ENCODE assay signal across 7 mouse cellular contexts in the genomic region with DNA sequence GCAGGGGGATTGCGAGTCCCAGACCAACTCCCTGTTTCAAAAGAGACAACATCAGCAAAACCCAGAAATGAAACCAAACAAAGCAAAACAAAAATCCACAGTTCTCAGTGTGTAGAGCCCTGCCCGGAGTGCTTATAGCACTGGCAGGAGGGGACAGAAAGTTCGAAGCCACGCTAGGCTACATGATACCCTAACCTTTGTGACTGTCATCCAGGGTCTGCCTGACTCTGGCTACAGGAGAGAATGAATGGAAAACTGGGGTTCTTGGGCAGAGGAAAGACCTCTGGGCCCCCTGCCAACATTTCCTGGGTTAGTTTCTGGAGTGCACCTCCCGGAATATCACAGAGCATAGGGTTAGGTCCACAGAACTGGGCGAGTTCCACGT. TPM values are rescaled to one million over a fixed set of nuclear protein-coding genes. Genes with fewer than 3 reads are reported as not detected.
DNase-seq lines count a peak whose midpoint lies in the region; ATAC-seq and TF ChIP-seq lines count a peak whose summit lies in the region.

No protein-coding gene starts in this region.

- DNase-seq in lung, postnatal 10 days, result peak; percentile 46
- no peak for DNase-seq in layer of hippocampus, adult 18-20 months (ENCODE audit: low spot score in 2 of 2)
- no peak for DNase-seq in adrenal gland, postnatal 36 days

- peak overlapping the region; percentile 90 for H3K27ac ChIP-seq in embryonic facial prominence, embryonic 15.5 days (replicated peaks)
- H3K27ac ChIP-seq in hindbrain, embryonic 16.5 days (ENCODE audit: low read depth, low read length), result peak overlapping the region; percentile 87

- 43% methylated on average over 7 of the region's 7 CpGs for WGBS in embryonic facial prominence, embryonic 15.5 days
- WGBS in hindbrain, embryonic 16.5 days, result 61% methylated on average over 7 of the region's 7 CpGs

- H3K4me2 ChIP-seq in embryonic facial prominence, embryonic 15.5 days (replicated peaks), result peak overlapping the region; percentile 61
- H3K4me2 ChIP-seq in hindbrain, embryonic 16.5 days (ENCODE audit: low read length), result peak overlapping the region; percentile 93

- ATAC-seq in CD4-positive, CD25-positive, alpha-beta regulatory T cell, adult 4 months, result peak; percentile 54
- no peak for ATAC-seq in embryonic facial prominence, embryonic 15.5 days (ENCODE audit: insufficient number of reproducible peaks, low FRiP score, low TSS enrichment, low read depth)
- peak; percentile 35 for ATAC-seq in hindbrain, embryonic 16.5 days

- H3K79me2 ChIP-seq in C2C12 (ENCODE audit: control insufficient read depth, insufficient read depth), result peaks cover 9% of the 10 kb centered on the region

- peak overlapping the region; percentile 52 for H3ac ChIP-seq in C2C12 (ENCODE audit: control insufficient read depth, insufficient read length, low read depth)

- H3K36me3 ChIP-seq in C2C12 (ENCODE audit: control insufficient read depth, insufficient read depth), result peaks cover 10% of the 10 kb centered on the region
- H3K36me3 ChIP-seq in embryonic facial prominence, embryonic 15.5 days, result peaks cover 31% of the 10 kb centered on the region
- H3K36me3 ChIP-seq in hindbrain, embryonic 16.5 days (ENCODE audit: control insufficient read depth, insufficient read depth, low read length), result peaks cover 6% of the 10 kb centered on the region

- H3K9me3 ChIP-seq in embryonic facial prominence, embryonic 15.5 days (replicated peaks), result no peaks in the 10 kb centered on the region
- no peaks in the 10 kb centered on the region for H3K9me3 ChIP-seq in hindbrain, embryonic 16.5 days (ENCODE audit: control insufficient read depth, low read length)

- no peak for TF ChIP-seq CTCF in C2C12 (IDR thresholded peaks at IDR 0.05; ENCODE audit: control insufficient read depth, insufficient read depth, insufficient read length)

- H3K4me3 ChIP-seq in C2C12 (ENCODE audit: insufficient read depth, poor library complexity, severe bottlenecking), result peak overlapping the region; percentile 65
- peak overlapping the region; percentile 70 for H3K4me3 ChIP-seq in embryonic facial prominence, embryonic 15.5 days (replicated peaks)
- peak overlapping the region; percentile 84 for H3K4me3 ChIP-seq in hindbrain, embryonic 16.5 days (ENCODE audit: low read length)

- no peaks in the 10 kb centered on the region for H3K79me3 ChIP-seq in C2C12 (ENCODE audit: low read depth)

- H3K9ac ChIP-seq in embryonic facial prominence, embryonic 15.5 days, result peak overlapping the region; percentile 24; the same call in 1 of the 2 replicates
- H3K9ac ChIP-seq in hindbrain, embryonic 16.5 days (ENCODE audit: low read depth, low read length), result peak overlapping the region; percentile 87

- no peaks in the 10 kb centered on the region for H3K27me3 ChIP-seq in C2C12 (ENCODE audit: control insufficient read depth, insufficient read depth, insufficient read length)
- no peaks in the 10 kb centered on the region for H3K27me3 ChIP-seq in embryonic facial prominence, embryonic 15.5 days
- peaks cover 4% of the 10 kb centered on the region; the same call in 1 of the 2 replicates for H3K27me3 ChIP-seq in hindbrain, embryonic 16.5 days (replicated peaks; ENCODE audit: control insufficient read depth, insufficient read depth, low read length)

- H3K4me1 ChIP-seq in embryonic facial prominence, embryonic 15.5 days, result peaks cover 27% of the 10 kb centered on the region
- peaks cover 16% of the 10 kb centered on the region for H3K4me1 ChIP-seq in hindbrain, embryonic 16.5 days (ENCODE audit: control insufficient read depth, insufficient read depth, low read depth, low read length)

TF ChIP-seq in C2C12, 6 proteins besides CTCF, POLR2A, EP300 and RAD21:
- no peak for TF ChIP-seq FOSL1 (IDR thresholded peaks at IDR 0.05; ENCODE audit: insufficient read depth, low read length, poor library complexity, severe bottlenecking)
- no peak for TF ChIP-seq CEBPB (IDR thresholded peaks at IDR 0.05; ENCODE audit: low read depth)
- TF ChIP-seq MYOD1 (IDR thresholded peaks at IDR 0.05; ENCODE audit: control insufficient read depth, insufficient read length, low read depth), result no peak
- TF ChIP-seq MYOG (IDR thresholded peaks at IDR 0.05; ENCODE audit: control insufficient read depth, extremely low read depth, insufficient read length), result no peak
- TF ChIP-seq USF1 (IDR thresholded peaks at IDR 0.05; ENCODE audit: low read depth), result no peak
- no peak for TF ChIP-seq MAX (IDR thresholded peaks at IDR 0.05)

RNA-seq across cellular contexts. Expression of gene Sirt6, which starts 0.2 kb away (rescaled TPM):
- polyA plus RNA-seq in C2C12 (2012; fragmentation: generic; extraction: Trizol), result 20.8 TPM
- polyA plus RNA-seq in CD4-positive, CD25-positive, alpha-beta regulatory T cell, adult 4 months (2017; shearing (Covaris generic)), result 10 to 100 TPM; 24.1 to 26.8 TPM
- polyA plus RNA-seq in embryonic facial prominence, embryonic 15.5 days (2015; fragmentation: Nextera tagmentation; extraction: Ambion mirVana), result 40.5 and 41.0 TPM in 2 replicates
- polyA plus RNA-seq in hindbrain, embryonic 16.5 days (2015; fragmentation: Nextera tagmentation; extraction: Ambion mirVana), result 35.8 and 46.0 TPM in 2 replicates
- 10 to 100 TPM; 24.8 to 26.7 TPM for total RNA-seq in layer of hippocampus, adult 18-20 months (2021)
- total RNA-seq in adrenal gland, postnatal 36 days (2021), result 10 to 100 TPM; 17.6 to 20.8 TPM

RNA-seq across cellular contexts. Expression of gene Ankrd24, which starts 0.5 kb away (rescaled TPM):
- 8.5 TPM for polyA plus RNA-seq in C2C12 (2012; fragmentation: generic; extraction: Trizol)
- 1 to 10 TPM; 1.2 to 3.8 TPM for polyA plus RNA-seq in CD4-positive, CD25-positive, alpha-beta regulatory T cell, adult 4 months (2017; shearing (Covaris generic))
- polyA plus RNA-seq in embryonic facial prominence, embryonic 15.5 days (2015; fragmentation: Nextera tagmentation; extraction: Ambion mirVana), result 14.5 and 15.0 TPM in 2 replicates
- 18.2 and 19.2 TPM in 2 replicates for polyA plus RNA-seq in hindbrain, embryonic 16.5 days (2015; fragmentation: Nextera tagmentation; extraction: Ambion mirVana)
- total RNA-seq in layer of hippocampus, adult 18-20 months (2021), result 10 to 100 TPM; 36.9 to 37.8 TPM
- total RNA-seq in adrenal gland, postnatal 36 days (2021), result 10 to 100 TPM; 19.2 to 19.7 TPM

RNA-seq across cellular contexts. Expression of gene Gm10778, which starts 21.0 kb away (rescaled TPM):
- 0.56 TPM for polyA plus RNA-seq in C2C12 (2012; fragmentation: generic; extraction: Trizol)
- 1 to 10 TPM; 7.1 to 7.5 TPM for polyA plus RNA-seq in CD4-positive, CD25-positive, alpha-beta regulatory T cell, adult 4 months (2017; shearing (Covaris generic))
- 4.2 and 4.5 TPM in 2 replicates for polyA plus RNA-seq in embryonic facial prominence, embryonic 15.5 days (2015; fragmentation: Nextera tagmentation; extraction: Ambion mirVana)
- polyA plus RNA-seq in hindbrain, embryonic 16.5 days (2015; fragmentation: Nextera tagmentation; extraction: Ambion mirVana), result 6.2 and 6.6 TPM in 2 replicates
- total RNA-seq in layer of hippocampus, adult 18-20 months (2021), result 1 to 10 TPM; 3.5 to 3.8 TPM
- total RNA-seq in adrenal gland, postnatal 36 days (2021), result 1 to 10 TPM; 2.7 to 3.5 TPM

RNA-seq across cellular contexts. Expression of gene BC025920, which starts 21.8 kb away (rescaled TPM):
- 0.25 TPM for polyA plus RNA-seq in C2C12 (2012; fragmentation: generic; extraction: Trizol)
- polyA plus RNA-seq in CD4-positive, CD25-positive, alpha-beta regulatory T cell, adult 4 months (2017; shearing (Covaris generic)), result 1 to 10 TPM; 3.6 to 3.8 TPM
- 0.84 and 1.3 TPM in 2 replicates for polyA plus RNA-seq in embryonic facial prominence, embryonic 15.5 days (2015; fragmentation: Nextera tagmentation; extraction: Ambion mirVana)
- 1.6 and 2.3 TPM in 2 replicates for polyA plus RNA-seq in hindbrain, embryonic 16.5 days (2015; fragmentation: Nextera tagmentation; extraction: Ambion mirVana)
- 1 to 10 TPM; 3.6 to 3.8 TPM for total RNA-seq in layer of hippocampus, adult 18-20 months (2021)
- total RNA-seq in adrenal gland, postnatal 36 days (2021), result 1 to 10 TPM in 1 of 2 experiments, under 1 TPM in 1; 0.70 to 1.1 TPM

RNA-seq across cellular contexts. Expression of gene Tle6, which starts 27.0 kb away (rescaled TPM):
- 8.6 TPM for polyA plus RNA-seq in C2C12 (2012; fragmentation: generic; extraction: Trizol)
- polyA plus RNA-seq in CD4-positive, CD25-positive, alpha-beta regulatory T cell, adult 4 months (2017; shearing (Covaris generic)), result 1 to 10 TPM in 1 of 2 experiments, not detected in 1; 2.8 TPM
- polyA plus RNA-seq in embryonic facial prominence, embryonic 15.5 days (2015; fragmentation: Nextera tagmentation; extraction: Ambion mirVana), result 16.4 and 19.6 TPM in 2 replicates
- 9.0 and 9.2 TPM in 2 replicates for polyA plus RNA-seq in hindbrain, embryonic 16.5 days (2015; fragmentation: Nextera tagmentation; extraction: Ambion mirVana)
- total RNA-seq in layer of hippocampus, adult 18-20 months (2021), result 1 to 10 TPM; 2.6 to 4.1 TPM
- 10 to 100 TPM; 19.2 to 38.3 TPM for total RNA-seq in adrenal gland, postnatal 36 days (2021)
